Mouse (Mus musculus) bone marrow macrophage, adult 2 months (primary cell): ENCODE results near the gene Cdh13. TPM values are rescaled to one million over a fixed set of nuclear protein-coding genes. Genes with fewer than 3 reads are reported as not detected.

ENCODE experiments used
- H3K27ac ChIP-seq: 2 replicates; pipeline ENCODE4 v1.5.1; 2012; ENCODE audit warnings: low read depth, low read length; ENCODE audit not compliant: insufficient read depth
- H3K4me1 ChIP-seq: 2 replicates; pipeline ENCODE4 v1.6.1; 2012; ENCODE audit warnings: low read length; ENCODE audit not compliant: control insufficient read depth, insufficient read depth
- H3K4me3 ChIP-seq: 2 replicates; pipeline ENCODE4 v1.5.1; 2012; ENCODE audit warnings: mild to moderate bottlenecking, low read length, moderate library complexity; ENCODE audit not compliant: insufficient read depth
- CTCF ChIP-seq: IDR thresholded peaks from 2 replicates; pipeline ENCODE4 v1.5.1; 2012; ENCODE audit warnings: low read depth, mild to moderate bottlenecking, low read length, moderate library complexity
- POLR2A ChIP-seq: IDR thresholded peaks from 2 replicates; pipeline ENCODE4 v1.6.1; 2012; ENCODE audit warnings: mild to moderate bottlenecking, low read depth, low read length, borderline replicate concordance
- polyA plus RNA-seq: library from polyadenylated mRNA; stranded (reverse); fragments of >200 nt; gene quantifications from 2 replicates; pipeline ENCODE4 v1.2.4, GENCODE M21; 2012; ENCODE audit not compliant: missing spikeins, insufficient read depth, insufficient read length

The Cdh13 gene
- polyA plus RNA-seq, 1 experiment = not detected

GRCm38 (mm10) chr8:118849515-118849914, 566.0 kb downstream of the Cdh13 start:
- Histone ChIP-seq H3K4me1 (no peaks in the 10 kb centered on the region), H3K4me3 (no peak overlapping the region), H3K27ac (no peak overlapping the region)
- TF ChIP-seq POLR2A = no peak
- no peak for TF ChIP-seq CTCF

- no peak for TF ChIP-seq CTCF
- TF ChIP-seq POLR2A = no peak
- Histone ChIP-seq H3K4me1 (no peaks in the 10 kb centered on the region), H3K4me3 (no peak overlapping the region), H3K27ac (no peak overlapping the region)
Measured at GRCm38 (mm10) chr8:118850381-118850780, 566.8 kb downstream of the Cdh13 start.

DNA sequence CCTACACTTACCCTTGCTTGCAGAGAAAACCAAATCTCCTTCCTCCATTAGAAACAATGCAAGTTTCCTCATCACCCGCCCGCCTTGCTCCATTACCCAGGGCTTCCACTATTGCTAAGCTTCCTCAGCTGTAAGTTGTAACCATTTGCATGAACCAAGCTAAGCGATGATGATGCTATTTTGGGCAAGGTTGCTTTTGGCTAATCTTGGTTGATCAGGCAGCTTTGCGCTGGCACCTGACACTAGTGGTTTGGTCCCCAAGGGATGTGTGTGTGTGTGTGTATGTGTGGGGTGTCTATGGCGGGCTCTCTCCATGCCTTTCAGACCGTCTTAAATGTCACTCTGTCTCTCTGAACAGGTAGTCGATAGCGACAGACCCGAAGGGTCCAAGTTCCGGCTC, 567.8 kb downstream of the Cdh13 start:
- no peak for TF ChIP-seq CTCF
- TF ChIP-seq POLR2A = no peak
- Histone ChIP-seq H3K27ac (no peak overlapping the region), H3K4me1 (no peaks in the 10 kb centered on the region), H3K4me3 (no peak overlapping the region)

DNA sequence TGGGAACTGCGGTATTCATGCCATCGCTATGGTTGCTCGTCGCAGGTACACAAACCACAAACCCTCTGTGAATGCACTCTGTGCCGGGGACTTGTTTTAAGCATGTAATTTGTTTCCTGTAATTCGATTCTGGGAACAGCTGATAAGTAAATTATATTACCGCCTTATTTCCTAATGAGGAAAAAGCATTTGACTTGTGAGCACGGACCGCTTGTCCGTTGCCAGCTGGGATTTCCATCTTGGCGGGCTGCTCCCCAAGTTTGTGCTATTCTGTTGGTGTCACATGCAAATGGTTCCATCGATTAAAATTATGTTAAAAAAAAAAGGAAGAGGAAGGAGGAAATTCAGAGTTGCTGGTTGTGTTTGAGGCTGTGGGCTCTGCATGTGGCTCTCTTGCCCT, 569.3 kb downstream of the Cdh13 start:
- TF ChIP-seq CTCF = no peak
- no peak for TF ChIP-seq POLR2A
- Histone ChIP-seq H3K4me1 (no peaks in the 10 kb centered on the region), H3K27ac (no peak overlapping the region), H3K4me3 (no peak overlapping the region)

GRCm38 (mm10) chr8:118854656-118855055, 571.1 kb downstream of the Cdh13 start:
- Histone ChIP-seq H3K27ac (no peak overlapping the region), H3K4me3 (no peak overlapping the region), H3K4me1 (no peaks in the 10 kb centered on the region)
- TF ChIP-seq CTCF (no peak), POLR2A (no peak)

DNA sequence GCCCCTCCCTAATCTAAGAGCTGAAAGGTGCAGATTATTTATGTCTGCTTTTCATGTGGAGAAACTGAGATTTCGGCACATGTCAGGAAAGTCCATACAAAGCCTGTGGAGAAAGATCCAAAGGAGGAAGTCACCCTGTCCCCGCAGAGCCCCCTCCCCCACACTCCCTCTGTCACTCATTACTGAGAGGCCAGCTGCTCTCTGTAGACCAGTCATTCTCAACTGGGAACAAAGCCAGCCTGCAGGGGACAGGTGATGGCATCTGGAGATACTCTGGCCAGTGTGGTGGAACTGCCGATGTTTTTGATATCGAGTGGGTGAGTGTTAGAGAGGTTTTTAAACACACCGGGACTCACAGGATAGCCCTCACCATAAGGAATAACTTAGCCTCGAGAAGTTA, 582.8 kb downstream of the Cdh13 start:
- Histone ChIP-seq H3K27ac (no peak overlapping the region), H3K4me3 (no peak overlapping the region)
- no peak for TF ChIP-seq POLR2A
- TF ChIP-seq CTCF = no peak

GRCm38 (mm10) chr8:118870711-118871110, 587.2 kb downstream of the Cdh13 start:
- TF ChIP-seq CTCF = no peak
- TF ChIP-seq POLR2A = no peak
- Histone ChIP-seq H3K4me3 (no peak overlapping the region), H3K4me1 (no peaks in the 10 kb centered on the region), H3K27ac (no peak overlapping the region)

More for the DNA sequence above, 582.8 kb downstream of the Cdh13 start:
- H3K4me1 ChIP-seq = no peaks in the 10 kb centered on the region

- TF ChIP-seq POLR2A (no peak), CTCF (no peak)
- Histone ChIP-seq H3K4me3 (no peak overlapping the region), H3K4me1 (no peaks in the 10 kb centered on the region), H3K27ac (no peak overlapping the region)
Measured at GRCm38 (mm10) chr8:118879939-118880825, 596.6 kb downstream of the Cdh13 start.

GRCm38 (mm10) chr8:118884296-118884695, 600.8 kb downstream of the Cdh13 start:
- no peak overlapping the region for H3K4me3 ChIP-seq
- TF ChIP-seq POLR2A = no peak
- no peak for TF ChIP-seq CTCF

GRCm38 (mm10) chr8:118884988-118885387, 601.5 kb downstream of the Cdh13 start:
- Histone ChIP-seq H3K4me3 (no peak overlapping the region), H3K27ac (no peak overlapping the region), H3K4me1 (no peaks in the 10 kb centered on the region)
- no peak for TF ChIP-seq POLR2A
- TF ChIP-seq CTCF = no peak

More at GRCm38 (mm10) chr8:118884296-118884695, 600.8 kb downstream of the Cdh13 start:
- no peak overlapping the region for H3K27ac ChIP-seq
- H3K4me1 ChIP-seq = no peaks in the 10 kb centered on the region
